Mouse (Mus musculus) midbrain, embryonic 14.5 days (tissue): ENCODE measurements around the gene Mael. TPM values are rescaled to one million over a fixed set of nuclear protein-coding genes. Genes with fewer than 3 reads are reported as not detected.
A peak's percentile ranks its signal among the peaks of the same experiment; 100 is the strongest.

ENCODE experiments used
- ATAC-seq: fragments of 200-750 bp; cut with Nextera tagmentation; 2 replicates; pipeline ENCODE4 v1.8.0; 2017; ENCODE audit warnings: moderate number of reproducible peaks, moderate library complexity; ENCODE audit not compliant: low FRiP score, low TSS enrichment
- DNase-seq: peaks from one replicate; pipeline ENCODE4 v3.0.0-alpha.2; 2015
- H3K27ac ChIP-seq: fragments of 300-500 bp; sonication (generic); replicated peaks from 2 replicates; pipeline ENCODE4 v1.5.1; 2014; ENCODE audit warnings: mild to moderate bottlenecking, low read depth, low read length, moderate library complexity
- H3K27me3 ChIP-seq: fragments of 300-500 bp; sonication (generic); 2 replicates; pipeline ENCODE4 v1.6.1; 2014; ENCODE audit warnings: low read length, control low read depth, mixed read lengths; ENCODE audit not compliant: control insufficient read depth, insufficient read depth
- H3K36me3 ChIP-seq: fragments of 300-500 bp; sonication (generic); 2 replicates; pipeline ENCODE4 v1.6.1; 2014; ENCODE audit warnings: low read length, control low read depth; ENCODE audit not compliant: control insufficient read depth, insufficient read depth
- H3K4me1 ChIP-seq: fragments of 300-500 bp; sonication (generic); 2 replicates; pipeline ENCODE4 v1.6.1; 2014; ENCODE audit warnings: mild to moderate bottlenecking, antibody characterized with exemption, low read length, control low read depth; ENCODE audit not compliant: control insufficient read depth, insufficient read depth
- H3K4me2 ChIP-seq: fragments of 300-500 bp; sonication (generic); 2 replicates; pipeline ENCODE4 v1.6.1; 2014; ENCODE audit warnings: mild to moderate bottlenecking, low read length, moderate library complexity
- H3K4me3 ChIP-seq: fragments of 300-500 bp; sonication (generic); replicated peaks from 2 replicates; pipeline ENCODE4 v1.5.1; 2014; ENCODE audit warnings: low read depth, low read length
- H3K9ac ChIP-seq: fragments of 300-500 bp; sonication (generic); replicated peaks from 2 replicates; pipeline ENCODE4 v1.6.1; 2014; ENCODE audit warnings: mild to moderate bottlenecking, low read length, moderate library complexity
- H3K9me3 ChIP-seq: fragments of 300-500 bp; sonication (generic); 2 replicates; pipeline ENCODE4 v1.6.1; 2016; ENCODE audit warnings: low read length, control low read depth, mixed read lengths; ENCODE audit not compliant: control insufficient read depth
- WGBS: fragments of 180-500 bp; shearing (Covaris S2); extraction: QIAGEN DNeasy Blood & Tissue Kit; methylation state at CpG from one replicate; pipeline ENCODE4 v1.1.7; 2014; 5-methylcytosine and 5-hydroxymethylcytosine counted together
- polyA plus RNA-seq: library from polyadenylated mRNA; unstranded; fragments of >200 nt; fragmentation: Nextera tagmentation; extraction: Ambion mirVana; gene quantifications from 2 replicates; pipeline ENCODE4 v1.2.1, GENCODE M21; 2014

Gene Mael
- polyA plus RNA-seq = not detected in 2 replicates

DNA sequence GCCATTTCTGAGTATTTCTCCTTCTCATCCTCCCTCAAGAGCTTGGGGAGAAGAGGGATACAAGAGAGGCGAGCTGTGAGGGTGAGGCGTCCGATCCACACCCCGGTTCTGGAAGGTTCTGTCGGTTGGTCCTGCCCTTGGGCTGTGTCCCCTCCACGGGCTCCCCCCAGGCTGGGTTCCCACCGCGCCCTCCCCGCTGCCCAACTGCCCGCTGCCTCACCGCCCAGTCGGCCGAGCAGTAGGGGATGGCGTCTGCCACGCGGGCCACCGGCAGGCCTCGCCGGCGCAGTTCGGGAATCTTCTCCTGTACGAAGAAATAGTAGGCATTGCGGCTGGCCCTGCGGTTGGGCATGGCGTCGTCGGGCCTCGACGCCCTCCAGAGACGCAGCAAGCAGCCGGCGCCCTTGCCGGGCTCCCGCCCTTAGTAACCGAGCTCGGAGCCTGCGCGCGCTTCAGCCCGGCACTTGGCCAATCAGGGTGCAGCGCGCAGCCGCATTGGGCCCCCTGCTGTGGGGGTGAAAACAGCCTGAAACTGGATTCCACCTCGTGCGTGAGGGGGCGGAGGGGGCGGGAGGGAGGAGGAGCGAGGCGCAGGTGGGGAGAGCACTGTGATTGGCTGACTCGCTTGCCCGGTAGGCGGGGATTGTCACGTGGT, at the start of gene Mael:
TSS of gene Mael (minus strand) at position 433 of the 655 bp plus-strand sequence.
- H3K4me2 ChIP-seq = no peak within 1 kb of the TSS
- 92% methylated on average over 53 of the region's 53 CpGs for WGBS
- peaks cover 5% of the 10 kb centered on the region; the same call in 1 of the 2 replicates for H3K9me3 ChIP-seq
- H3K27me3 ChIP-seq = no peaks in the 10 kb centered on the region
- no peak within 1 kb of the TSS for H3K9ac ChIP-seq
- no peak within 1 kb of the TSS for H3K27ac ChIP-seq
- H3K4me1 ChIP-seq = no peaks in the 10 kb centered on the region
- no peak for DNase-seq
- no peak for ATAC-seq
- no peaks in the 10 kb centered on the region for H3K36me3 ChIP-seq
- no peak within 1 kb of the TSS for H3K4me3 ChIP-seq

DNA sequence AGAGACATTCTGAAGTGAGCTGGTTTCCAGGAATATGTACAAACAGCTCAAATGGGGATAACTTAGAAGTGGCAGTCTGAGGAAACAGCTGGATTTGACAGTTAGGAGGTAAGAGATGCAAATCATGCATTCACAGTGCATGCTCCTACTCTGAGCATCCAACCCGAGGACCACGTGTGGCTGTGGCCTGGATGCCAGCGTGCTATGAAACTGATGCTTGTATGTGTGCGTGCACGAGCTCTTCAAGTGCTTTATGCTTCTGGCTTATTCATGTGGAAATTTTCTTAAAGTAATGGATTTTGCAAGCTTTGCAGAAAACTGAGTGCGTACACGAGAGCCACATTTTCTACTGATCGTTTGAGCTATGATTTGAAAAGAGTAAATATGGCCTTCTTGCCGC, 47.7 kb upstream of the Mael start:
- H3K27me3 ChIP-seq = no peaks in the 10 kb centered on the region
- DNase-seq (peak; percentile 54), ATAC-seq (no peak)
- no peaks in the 10 kb centered on the region for H3K9me3 ChIP-seq
- 30% methylated on average over 9 of the region's 9 CpGs for WGBS
- H3K27ac ChIP-seq = 0 out of 2 replicates have a peak overlapping the region, but pooled peaks have one; percentile 21
- H3K4me2 ChIP-seq = peak overlapping the region; percentile 5
- H3K36me3 ChIP-seq = no peaks in the 10 kb centered on the region
- peaks cover 54% of the 10 kb centered on the region for H3K4me1 ChIP-seq
- no peak overlapping the region for H3K4me3 ChIP-seq
- no peak overlapping the region for H3K9ac ChIP-seq

DNA sequence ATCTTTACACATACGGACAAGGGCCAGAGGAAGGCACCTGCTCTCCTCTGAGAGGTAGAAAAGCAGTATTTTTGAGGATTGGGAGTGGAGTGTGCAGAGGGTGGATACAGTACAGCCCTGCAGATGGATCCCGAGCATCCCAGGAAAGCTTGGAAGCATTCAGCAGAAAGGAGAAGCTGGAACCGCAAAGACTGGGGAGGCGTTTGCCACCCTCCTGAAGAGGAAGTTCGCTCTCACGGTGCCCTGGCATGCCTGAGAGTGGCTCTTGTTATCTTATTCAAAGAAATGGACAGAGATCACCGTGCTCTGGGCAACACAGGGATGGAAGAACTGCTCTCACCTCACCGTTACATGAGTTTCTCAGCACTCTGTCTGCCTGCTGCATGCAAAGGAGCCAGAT, 45.8 kb upstream of the Mael start:
- ATAC-seq = no peak
- no peak overlapping the region for H3K27ac ChIP-seq
- 38% methylated on average over 8 of the region's 8 CpGs for WGBS

DNA sequence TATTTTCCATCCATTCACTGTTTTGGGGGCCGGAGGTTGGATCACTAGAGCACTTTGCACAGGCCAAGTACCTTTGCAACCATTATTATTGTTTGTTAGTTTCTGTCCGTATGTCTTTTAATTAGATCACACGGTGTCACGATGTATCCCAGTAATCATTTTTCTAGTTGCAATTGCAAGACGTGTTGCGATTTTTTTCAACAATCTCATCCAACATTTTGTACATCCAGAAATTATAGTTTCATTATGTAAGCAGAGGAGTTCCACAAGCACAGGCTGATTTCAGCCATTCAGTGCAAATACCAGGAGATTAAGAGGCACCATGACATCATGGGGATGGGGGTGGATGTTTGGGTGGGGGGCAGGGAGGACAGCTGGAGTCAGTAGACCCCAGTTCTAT, 44.9 kb upstream of the Mael start:
- ATAC-seq = no peak
- Histone ChIP-seq H3K4me2 (peak overlapping the region; percentile 43; the same call in 1 of the 2 replicates), H3K36me3 (no peaks in the 10 kb centered on the region), H3K4me1 (peaks cover 81% of the 10 kb centered on the region), H3K4me3 (no peak overlapping the region), H3K27ac (peak overlapping the region; percentile 81), H3K9me3 (no peaks in the 10 kb centered on the region), H3K9ac (no peak overlapping the region), H3K27me3 (no peaks in the 10 kb centered on the region)
- peak; percentile 41 for DNase-seq
- WGBS = 32% methylated on average over 6 of the region's 6 CpGs

More for the DNA sequence above, 45.8 kb upstream of the Mael start:
- no peaks in the 10 kb centered on the region for H3K27me3 ChIP-seq
- no peak overlapping the region for H3K4me3 ChIP-seq
- no peaks in the 10 kb centered on the region for H3K9me3 ChIP-seq
- H3K36me3 ChIP-seq = no peaks in the 10 kb centered on the region
- DNase-seq = peak; percentile 32
- H3K4me1 ChIP-seq = peaks cover 72% of the 10 kb centered on the region
- H3K4me2 ChIP-seq = no peak overlapping the region
- no peak overlapping the region for H3K9ac ChIP-seq

DNA sequence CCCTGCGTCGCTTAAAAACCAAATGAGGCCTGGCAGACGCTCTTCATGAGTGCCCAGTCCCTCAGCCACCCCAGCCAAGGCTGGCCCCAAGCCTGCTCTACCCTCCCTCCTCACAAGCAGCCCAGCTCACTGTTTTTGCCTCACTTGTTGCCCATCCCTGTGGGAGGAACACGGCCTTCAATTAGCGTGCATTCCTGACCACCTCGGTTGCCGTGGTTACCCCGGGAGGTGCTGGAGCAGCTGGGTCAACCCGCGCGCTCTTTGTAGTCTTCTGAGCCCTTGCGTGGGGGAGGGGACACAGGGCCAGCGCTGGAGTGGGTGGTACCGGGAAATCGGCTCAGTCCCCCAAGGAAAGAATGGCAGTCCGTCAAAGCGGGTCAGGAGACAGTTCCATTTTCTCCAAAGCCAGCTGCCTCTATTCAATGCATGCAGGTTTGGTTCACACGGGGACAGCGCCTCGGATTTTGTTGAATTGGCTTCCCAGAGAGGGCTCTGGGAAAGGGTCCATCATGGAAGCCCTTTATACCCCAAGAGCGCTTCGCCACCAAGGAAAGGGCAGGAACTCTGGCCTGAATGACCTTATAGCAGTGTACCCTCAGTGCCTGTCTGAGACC, 44.2 kb upstream of the Mael start:
- Histone ChIP-seq H3K4me3 (no peak overlapping the region), H3K9ac (no peak overlapping the region)
- WGBS = 1% methylated on average over 22 of the region's 22 CpGs

DNA sequence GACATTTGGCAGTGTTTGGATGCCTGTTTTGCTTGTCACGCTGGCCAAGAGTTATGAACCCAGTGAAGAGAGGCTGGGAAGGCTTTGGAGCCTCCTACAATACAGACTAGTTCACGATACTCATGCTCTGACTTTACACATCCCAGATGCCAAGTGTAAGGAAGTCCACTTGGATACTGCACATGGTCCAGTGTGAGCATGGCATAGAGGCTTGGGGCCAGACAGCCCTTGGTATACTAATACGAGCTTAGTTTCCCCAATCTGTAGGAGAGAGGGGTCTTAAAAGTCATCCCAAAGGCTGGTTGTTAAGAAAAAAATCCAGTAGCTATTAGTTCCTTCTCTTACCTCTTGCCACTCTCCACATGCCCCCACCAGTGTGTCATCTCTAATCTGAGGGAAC, 43.3 kb upstream of the Mael start:
- no peak overlapping the region for H3K4me2 ChIP-seq

More for the DNA sequence above, 44.2 kb upstream of the Mael start:
- no peaks in the 10 kb centered on the region for H3K9me3 ChIP-seq
- DNase-seq (peak; percentile 93), ATAC-seq (peak; percentile 89)
- H3K36me3 ChIP-seq = no peaks in the 10 kb centered on the region
- peaks cover 85% of the 10 kb centered on the region for H3K4me1 ChIP-seq
- no peaks in the 10 kb centered on the region for H3K27me3 ChIP-seq
- H3K4me2 ChIP-seq = peak overlapping the region; percentile 43
- peak overlapping the region; percentile 81 for H3K27ac ChIP-seq

DNA sequence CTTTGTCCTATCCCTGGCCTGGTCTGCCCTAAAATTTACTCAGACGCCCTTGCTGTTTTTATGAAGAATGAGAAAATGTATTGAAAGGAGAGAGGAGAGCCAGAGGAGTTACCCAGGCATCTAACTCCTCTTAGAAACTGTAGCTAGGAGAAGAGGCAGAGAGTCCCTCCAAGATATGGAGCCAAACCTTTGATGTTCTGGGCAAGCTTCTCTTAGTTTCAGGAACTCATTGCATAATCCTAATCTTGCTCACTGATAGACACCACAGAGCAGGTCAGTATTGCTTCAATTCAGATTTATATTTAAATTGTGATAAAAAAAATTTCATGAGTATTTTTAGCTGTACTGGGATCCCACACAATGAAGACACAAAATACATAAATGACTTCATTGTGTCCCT, 42.7 kb upstream of the Mael start:
- ATAC-seq (no peak), DNase-seq (peak; percentile 56)
- Histone ChIP-seq H3K9me3 (no peaks in the 10 kb centered on the region), H3K4me3 (no peak overlapping the region), H3K36me3 (no peaks in the 10 kb centered on the region), H3K4me2 (peak overlapping the region; percentile 36), H3K9ac (no peak overlapping the region), H3K27ac (peak overlapping the region; percentile 85), H3K4me1 (peaks cover 78% of the 10 kb centered on the region), H3K27me3 (no peaks in the 10 kb centered on the region)
- WGBS = 7% methylated on average over 1 of the region's 1 CpGs

More for the DNA sequence above, 43.3 kb upstream of the Mael start:
- Histone ChIP-seq H3K4me1 (peaks cover 82% of the 10 kb centered on the region), H3K27ac (peak overlapping the region; percentile 81), H3K4me3 (no peak overlapping the region), H3K9ac (no peak overlapping the region), H3K27me3 (no peaks in the 10 kb centered on the region), H3K9me3 (no peaks in the 10 kb centered on the region), H3K36me3 (no peaks in the 10 kb centered on the region)
- WGBS = 17% methylated on average over 3 of the region's 3 CpGs
- peak; percentile 30 for DNase-seq
- ATAC-seq = no peak

DNA sequence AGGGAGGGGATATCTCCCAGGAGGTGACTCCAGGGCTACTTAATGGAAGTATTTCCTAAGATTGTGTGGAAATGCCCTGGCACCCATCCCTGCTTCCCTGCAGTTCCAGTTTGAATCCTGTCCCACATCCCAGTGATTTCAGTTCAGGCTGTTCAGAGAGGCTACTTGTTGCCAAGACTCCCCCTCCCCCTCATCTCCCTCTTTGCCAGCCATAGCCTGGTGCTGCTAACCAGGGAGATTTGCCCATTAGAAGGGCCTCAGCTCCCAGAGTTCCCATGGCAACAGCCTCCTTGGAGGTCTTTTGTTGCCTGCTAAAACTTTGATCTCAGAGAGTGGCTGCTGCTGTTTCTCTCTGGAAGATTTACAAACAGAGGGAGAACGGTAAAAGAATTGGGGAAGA, 42.0 kb upstream of the Mael start:
- ATAC-seq (peak; percentile 84), DNase-seq (peak; percentile 93)
- Histone ChIP-seq H3K27me3 (no peaks in the 10 kb centered on the region), H3K27ac (peak overlapping the region; percentile 85), H3K4me1 (peaks cover 73% of the 10 kb centered on the region), H3K9me3 (no peaks in the 10 kb centered on the region), H3K4me2 (peak overlapping the region; percentile 36), H3K36me3 (no peaks in the 10 kb centered on the region), H3K4me3 (no peak overlapping the region), H3K9ac (no peak overlapping the region; the same call in 1 of the 2 replicates)
- WGBS = 0% methylated on average over 1 of the region's 1 CpGs
